16 mouse cellular contexts compared by ENCODE assay signal in genomic region chr1:67848006-67848405, GRCm38 (mm10).
"Had no signal": no experiment of that assay in that cellular context is flagged by ENCODE, and none has a peak within 500 bp of the region (broad histone marks: within the 10 kb centered on the region; RNA-seq: fewer than 3 reads in every experiment).

No protein-coding gene starts in this region.

- H3K36me3 ChIP-seq: liver, embryonic 13.5 days; midbrain, embryonic 12.5 days; midbrain, embryonic 15.5 days; neural tube, embryonic 13.5 days; stomach, embryonic 15.5 days had no signal

- ATAC-seq: midbrain, embryonic 15.5 days had no signal

- H3K27me3 ChIP-seq: liver, embryonic 13.5 days; midbrain, embryonic 12.5 days; midbrain, embryonic 15.5 days; neural tube, embryonic 13.5 days; stomach, embryonic 15.5 days had no signal

- H3K4me2 ChIP-seq: liver, embryonic 13.5 days; midbrain, embryonic 12.5 days; midbrain, embryonic 15.5 days; neural tube, embryonic 13.5 days; stomach, embryonic 15.5 days had no signal

- H3K27ac ChIP-seq: liver, embryonic 13.5 days; midbrain, embryonic 12.5 days; midbrain, embryonic 15.5 days; neural tube, embryonic 13.5 days; stomach, embryonic 15.5 days had no signal

- DNase-seq: kidney, adult 9 months; kidney, postnatal 14 days; kidney, postnatal 4 days; liver, embryonic 13.5 days; lung, adult 2 months; lung, postnatal 14 days; lung, postnatal 4 days; retina, postnatal 1 day; right cerebral cortex, postnatal 25 days; spleen, adult 18-20 months; thymus, postnatal 25 days had no signal

- H3K4me3 ChIP-seq: liver, embryonic 13.5 days; midbrain, embryonic 12.5 days; midbrain, embryonic 15.5 days; myocyte; neural tube, embryonic 13.5 days; stomach, embryonic 15.5 days had no signal

- H3K9ac ChIP-seq: liver, embryonic 13.5 days; midbrain, embryonic 12.5 days; midbrain, embryonic 15.5 days; neural tube, embryonic 13.5 days; stomach, embryonic 15.5 days had no signal

- H3K9me3 ChIP-seq: liver, embryonic 13.5 days; midbrain, embryonic 12.5 days; midbrain, embryonic 15.5 days; neural tube, embryonic 13.5 days; stomach, embryonic 15.5 days had no signal

- H3K4me1 ChIP-seq: liver, embryonic 13.5 days; midbrain, embryonic 12.5 days; midbrain, embryonic 15.5 days; neural tube, embryonic 13.5 days; stomach, embryonic 15.5 days had no signal
